Mouse (Mus musculus): ENCODE results near the gene Adam1b. TPM values are rescaled to one million over a fixed set of nuclear protein-coding genes. Genes with fewer than 3 reads are reported as not detected.

Adam1b gene
- polyA plus RNA-seq (2014; fragmentation: Nextera tagmentation; extraction: Ambion mirVana), result 0.17 TPM in 1 of 2 replicates, not detected in the other

GRCm38 (mm10) chr5:121503231-121503630 lies at the start of gene Adam1b:
Gene Adam1b (minus strand): TSS chr5:121503435.
- H3K36me3 ChIP-seq (ENCODE audit: control insufficient read depth, insufficient read depth, low read length), result no peaks in the 10 kb centered on the region
- H3K4me3 ChIP-seq (ENCODE audit: low read depth, low read length), result no peak within 1 kb of the TSS
- no peak within 1 kb of the TSS for H3K4me2 ChIP-seq (ENCODE audit: low read depth, low read length)
- no peak within 1 kb of the TSS for H3K9ac ChIP-seq (ENCODE audit: low read depth, low read length)
- H3K27ac ChIP-seq (replicated peaks; ENCODE audit: low read depth, low read length), result no peak within 1 kb of the TSS
- 76% methylated on average over 3 of the region's 3 CpGs for WGBS
- ATAC-seq (ENCODE audit: low read depth) (no peak), DNase-seq (ENCODE audit: low spot score) (no peak)
- H3K27me3 ChIP-seq (replicated peaks; ENCODE audit: control insufficient read depth, insufficient read depth, low read length), result no peaks in the 10 kb centered on the region
- no peaks in the 10 kb centered on the region for H3K9me3 ChIP-seq (ENCODE audit: control insufficient read depth, low read length)
- H3K4me1 ChIP-seq (ENCODE audit: control insufficient read depth, insufficient read depth, low read length), result no peaks in the 10 kb centered on the region

GRCm38 (mm10) chr5:121549196-121549595 lies 46.0 kb upstream of the Adam1b start:
- Histone ChIP-seq H3K9me3 (ENCODE audit: control insufficient read depth, low read length) (no peaks in the 10 kb centered on the region), H3K36me3 (ENCODE audit: control insufficient read depth, insufficient read depth, low read length) (no peaks in the 10 kb centered on the region), H3K27me3 (replicated peaks; ENCODE audit: control insufficient read depth, insufficient read depth, low read length) (no peaks in the 10 kb centered on the region), H3K4me3 (ENCODE audit: low read depth, low read length) (no peak overlapping the region), H3K9ac (ENCODE audit: low read depth, low read length) (no peak overlapping the region), H3K4me2 (ENCODE audit: low read depth, low read length) (no peak overlapping the region), H3K4me1 (ENCODE audit: control insufficient read depth, insufficient read depth, low read length) (peaks cover 6% of the 10 kb centered on the region; the same call in 1 of the 2 replicates), H3K27ac (replicated peaks; ENCODE audit: low read depth, low read length) (no peak overlapping the region)
- no peak for ATAC-seq (ENCODE audit: low read depth)
- WGBS, result 89% methylated on average over 7 of the region's 7 CpGs
- DNase-seq (ENCODE audit: low spot score), result no peak

- no peak overlapping the region for H3K4me2 ChIP-seq (ENCODE audit: low read depth, low read length)
Measured at GRCm38 (mm10) chr5:121547084-121547483, 43.8 kb upstream of the Adam1b start.

GRCm38 (mm10) chr5:121546530-121546895 lies 43.3 kb upstream of the Adam1b start:
- WGBS, result 36% methylated on average over 6 of the region's 6 CpGs
- H3K9ac ChIP-seq (ENCODE audit: low read depth, low read length), result peak overlapping the region; percentile 96
- peaks cover 14% of the 10 kb centered on the region; the same call in 1 of the 2 replicates for H3K4me1 ChIP-seq (ENCODE audit: control insufficient read depth, insufficient read depth, low read length)
- H3K9me3 ChIP-seq (ENCODE audit: control insufficient read depth, low read length), result no peaks in the 10 kb centered on the region
- DNase-seq (ENCODE audit: low spot score) (peak; percentile 69), ATAC-seq (ENCODE audit: low read depth) (peak; percentile 45; the same call in 1 of the 2 replicates)
- H3K4me2 ChIP-seq (ENCODE audit: low read depth, low read length), result peak overlapping the region; percentile 82
- H3K4me3 ChIP-seq (ENCODE audit: low read depth, low read length), result peak overlapping the region; percentile 97
- peak overlapping the region; percentile 96 for H3K27ac ChIP-seq (replicated peaks; ENCODE audit: low read depth, low read length)
- no peaks in the 10 kb centered on the region for H3K36me3 ChIP-seq (ENCODE audit: control insufficient read depth, insufficient read depth, low read length)
- no peaks in the 10 kb centered on the region for H3K27me3 ChIP-seq (replicated peaks; ENCODE audit: control insufficient read depth, insufficient read depth, low read length)

More at GRCm38 (mm10) chr5:121547084-121547483, 43.8 kb upstream of the Adam1b start:
- Histone ChIP-seq H3K27me3 (replicated peaks; ENCODE audit: control insufficient read depth, insufficient read depth, low read length) (no peaks in the 10 kb centered on the region), H3K4me1 (ENCODE audit: control insufficient read depth, insufficient read depth, low read length) (peaks cover 14% of the 10 kb centered on the region; the same call in 1 of the 2 replicates), H3K9ac (ENCODE audit: low read depth, low read length) (no peak overlapping the region), H3K27ac (replicated peaks; ENCODE audit: low read depth, low read length) (no peak overlapping the region), H3K36me3 (ENCODE audit: control insufficient read depth, insufficient read depth, low read length) (no peaks in the 10 kb centered on the region), H3K4me3 (ENCODE audit: low read depth, low read length) (no peak overlapping the region), H3K9me3 (ENCODE audit: control insufficient read depth, low read length) (no peaks in the 10 kb centered on the region)
- no peak for DNase-seq (ENCODE audit: low spot score)
- ATAC-seq (ENCODE audit: low read depth), result no peak
- WGBS, result 91% methylated on average over 3 of the region's 3 CpGs

GRCm38 (mm10) chr5:121545793-121546529 lies 42.7 kb upstream of the Adam1b start, which contains the start of gene Mapkapk5:
Gene Mapkapk5 (minus strand): TSS chr5:121545905.
- no peaks in the 10 kb centered on the region for H3K9me3 ChIP-seq (ENCODE audit: control insufficient read depth, low read length)
- no peaks in the 10 kb centered on the region for H3K27me3 ChIP-seq (replicated peaks; ENCODE audit: control insufficient read depth, insufficient read depth, low read length)
- ATAC-seq (ENCODE audit: low read depth) (peak; percentile 98), DNase-seq (ENCODE audit: low spot score) (peak; percentile 97)
- peak within 1 kb of the TSS; percentile 96 for H3K27ac ChIP-seq (replicated peaks; ENCODE audit: low read depth, low read length)
- 3% methylated on average over 38 of the region's 55 CpGs for WGBS
- H3K4me3 ChIP-seq (ENCODE audit: low read depth, low read length), result peak within 1 kb of the TSS; percentile 97
- H3K4me2 ChIP-seq (ENCODE audit: low read depth, low read length), result peak within 1 kb of the TSS; percentile 82
- H3K36me3 ChIP-seq (ENCODE audit: control insufficient read depth, insufficient read depth, low read length), result no peaks in the 10 kb centered on the region
- peak within 1 kb of the TSS; percentile 96 for H3K9ac ChIP-seq (ENCODE audit: low read depth, low read length)
- H3K4me1 ChIP-seq (ENCODE audit: control insufficient read depth, insufficient read depth, low read length), result peaks cover 14% of the 10 kb centered on the region; the same call in 1 of the 2 replicates

- H3K4me1 ChIP-seq (ENCODE audit: control insufficient read depth, insufficient read depth, low read length), result peaks cover 14% of the 10 kb centered on the region; the same call in 1 of the 2 replicates
- H3K9me3 ChIP-seq (ENCODE audit: control insufficient read depth, low read length), result no peaks in the 10 kb centered on the region
- 2% methylated on average over 25 of the region's 97 CpGs for WGBS
- no peaks in the 10 kb centered on the region for H3K36me3 ChIP-seq (ENCODE audit: control insufficient read depth, insufficient read depth, low read length)
- peak within 1 kb of the TSS; percentile 96 for H3K27ac ChIP-seq (replicated peaks; ENCODE audit: low read depth, low read length)
- H3K4me3 ChIP-seq (ENCODE audit: low read depth, low read length), result peak within 1 kb of the TSS; percentile 97
- ATAC-seq (ENCODE audit: low read depth) (peak; percentile 56), DNase-seq (ENCODE audit: low spot score) (peak; percentile 15)
- H3K27me3 ChIP-seq (replicated peaks; ENCODE audit: control insufficient read depth, insufficient read depth, low read length), result no peaks in the 10 kb centered on the region
- H3K4me2 ChIP-seq (ENCODE audit: low read depth, low read length), result peak within 1 kb of the TSS; percentile 82
- H3K9ac ChIP-seq (ENCODE audit: low read depth, low read length), result peak within 1 kb of the TSS; percentile 96
Measured at GRCm38 (mm10) chr5:121544910-121545792, 41.9 kb upstream of the Adam1b start, which contains the start of the genes Adam1a and Gm42878. Gene Adam1a (minus strand): TSS chr5:121545482. Gene Gm42878 (minus strand): TSS chr5:121545482.

GRCm38 (mm10) chr5:121543370-121543769 lies 40.1 kb upstream of the Adam1b start:
- Histone ChIP-seq H3K27me3 (replicated peaks; ENCODE audit: control insufficient read depth, insufficient read depth, low read length) (no peaks in the 10 kb centered on the region), H3K9ac (ENCODE audit: low read depth, low read length) (no peak overlapping the region), H3K9me3 (ENCODE audit: control insufficient read depth, low read length) (no peaks in the 10 kb centered on the region), H3K4me1 (ENCODE audit: control insufficient read depth, insufficient read depth, low read length) (peaks cover 14% of the 10 kb centered on the region; the same call in 1 of the 2 replicates), H3K27ac (replicated peaks; ENCODE audit: low read depth, low read length) (no peak overlapping the region), H3K36me3 (ENCODE audit: control insufficient read depth, insufficient read depth, low read length) (peaks cover 7% of the 10 kb centered on the region; the same call in 1 of the 2 replicates), H3K4me3 (ENCODE audit: low read depth, low read length) (no peak overlapping the region), H3K4me2 (ENCODE audit: low read depth, low read length) (no peak overlapping the region)
- 82% methylated on average over 3 of the region's 3 CpGs for WGBS
- ATAC-seq (ENCODE audit: low read depth) (no peak), DNase-seq (ENCODE audit: low spot score) (no peak)

- H3K9me3 ChIP-seq (ENCODE audit: control insufficient read depth, low read length), result no peaks in the 10 kb centered on the region
- no peaks in the 10 kb centered on the region for H3K27me3 ChIP-seq (replicated peaks; ENCODE audit: control insufficient read depth, insufficient read depth, low read length)
- no peak overlapping the region for H3K4me3 ChIP-seq (ENCODE audit: low read depth, low read length)
- WGBS, result 88% methylated on average over 7 of the region's 7 CpGs
- H3K27ac ChIP-seq (replicated peaks; ENCODE audit: low read depth, low read length), result no peak overlapping the region
- peaks cover 27% of the 10 kb centered on the region for H3K36me3 ChIP-seq (ENCODE audit: control insufficient read depth, insufficient read depth, low read length)
- no peak for ATAC-seq (ENCODE audit: low read depth)
- H3K9ac ChIP-seq (ENCODE audit: low read depth, low read length), result no peak overlapping the region
- no peak for DNase-seq (ENCODE audit: low spot score)
- H3K4me1 ChIP-seq (ENCODE audit: control insufficient read depth, insufficient read depth, low read length), result peaks cover 14% of the 10 kb centered on the region; the same call in 1 of the 2 replicates
- H3K4me2 ChIP-seq (ENCODE audit: low read depth, low read length), result no peak overlapping the region
Measured at GRCm38 (mm10) chr5:121541235-121541634, 38.0 kb upstream of the Adam1b start.

Measured in embryonic facial prominence, embryonic 14.5 days (tissue).